ENCODE assay signal across 9 mouse cellular contexts in the genomic region with DNA sequence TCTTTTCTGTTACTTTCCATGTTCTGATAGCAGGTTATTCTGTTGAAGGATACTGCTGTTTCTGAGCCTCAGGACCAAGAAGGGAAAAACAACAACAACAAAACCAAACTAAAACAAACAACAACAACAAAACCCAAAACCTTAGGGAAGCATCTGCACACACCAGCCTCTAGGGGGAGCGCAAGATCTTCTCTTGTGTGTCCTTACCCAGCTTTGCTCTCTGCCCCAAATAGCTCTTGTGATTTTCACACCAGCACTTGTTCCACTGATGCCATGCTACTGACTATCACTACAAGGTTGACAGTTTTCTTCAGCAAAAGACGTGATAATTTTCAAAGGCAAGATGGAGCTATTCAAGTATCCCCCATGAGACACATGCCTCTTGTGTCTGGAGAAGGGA. TPM values are rescaled to one million over a fixed set of nuclear protein-coding genes. Genes with fewer than 3 reads are reported as not detected.
DNase-seq lines count a peak whose midpoint lies in the region; ATAC-seq and TF ChIP-seq lines count a peak whose summit lies in the region.
"Had no signal": no experiment of that assay in that cellular context is flagged by ENCODE, and none has a peak within 500 bp of the region (broad histone marks: within the 10 kb centered on the region; RNA-seq: fewer than 3 reads in every experiment).

No protein-coding gene starts in this region.

- H3K4me3 ChIP-seq in heart, adult 2 months: no peak overlapping the region
- H3K4me3 ChIP-seq in neural tube, embryonic 12.5 days: no peak overlapping the region
- H3K4me3 ChIP-seq: hindbrain, embryonic 15.5 days had no signal

- intact Hi-C loops in heart, adult 2 months (cut with DNase I): loop anchor here (10.0 kb wide), 1 partner anchor 1362 kb away; a partner anchor contains a TSS

- peak; percentile 66 for TF ChIP-seq CTCF in heart, adult 2 months (IDR thresholded peaks at IDR 0.05)

- 6% methylated on average over 2 of the region's 2 CpGs for WGBS in heart, adult 2 months
- WGBS in neural tube, embryonic 12.5 days: 17% methylated on average over 2 of the region's 2 CpGs

- no peak for TF ChIP-seq POLR2A in heart, adult 2 months (IDR thresholded peaks at IDR 0.05; ENCODE audit: insufficient read depth, low read depth, low read length)

- H3K27me3 ChIP-seq in heart, adult 2 months (ENCODE audit: control insufficient read depth, insufficient read depth, low read length): no peaks in the 10 kb centered on the region
- H3K27me3 ChIP-seq in neural tube, embryonic 12.5 days (replicated peaks): no peaks in the 10 kb centered on the region
- H3K27me3 ChIP-seq: hindbrain, embryonic 15.5 days had no signal

- H3K79me2 ChIP-seq in heart, adult 2 months (replicated peaks; ENCODE audit: control insufficient read depth, insufficient read depth, low read length): no peaks in the 10 kb centered on the region

- no peak for DNase-seq in heart, adult 2 months
- DNase-seq in heart, adult 8-10 months (ENCODE audit: low spot score): no peak
- DNase-seq in thymus, postnatal 4 days: peak; percentile 18
- no peak for DNase-seq in thymus, adult 18-20 months
- peak; percentile 40 for DNase-seq in embryo, embryonic 9.5 days (ENCODE audit: extremely low spot score)
- DNase-seq in kidney, postnatal 4 days: peak; percentile 50 to 57

- no peaks in the 10 kb centered on the region for H3K4me1 ChIP-seq in heart, adult 2 months (ENCODE audit: control insufficient read depth, insufficient read depth, low read length)
- H3K4me1 ChIP-seq in neural tube, embryonic 12.5 days: no peaks in the 10 kb centered on the region
- H3K4me1 ChIP-seq: hindbrain, embryonic 15.5 days had no signal

- no peak overlapping the region for H3K27ac ChIP-seq in heart, adult 2 months
- no peak overlapping the region for H3K27ac ChIP-seq in neural tube, embryonic 12.5 days
- H3K27ac ChIP-seq: hindbrain, embryonic 15.5 days had no signal

- H3K4me2 ChIP-seq in neural tube, embryonic 12.5 days (replicated peaks): no peak overlapping the region
- H3K4me2 ChIP-seq: hindbrain, embryonic 15.5 days had no signal

- TF ChIP-seq EP300 in heart, adult 2 months (IDR thresholded peaks at IDR 0.05; ENCODE audit: insufficient read depth, low read depth, low read length): no peak

- H3K9me3 ChIP-seq in neural tube, embryonic 12.5 days: no peaks in the 10 kb centered on the region
- H3K9me3 ChIP-seq: hindbrain, embryonic 15.5 days had no signal

- ATAC-seq in neural tube, embryonic 12.5 days (ENCODE audit: low FRiP score, low read depth): peak; percentile 70; the same call in 1 of the 2 replicates
- ATAC-seq in erythroid progenitor cell, adult 5-6 weeks (replicated peaks; ENCODE audit: low FRiP score, poor library complexity, severe bottlenecking): no peak

- no peaks in the 10 kb centered on the region for H3K36me3 ChIP-seq in heart, adult 2 months (ENCODE audit: control insufficient read depth, insufficient read depth, low read length)
- no peaks in the 10 kb centered on the region for H3K36me3 ChIP-seq in neural tube, embryonic 12.5 days
- H3K36me3 ChIP-seq: hindbrain, embryonic 15.5 days had no signal

- H3K9ac ChIP-seq in heart, adult 2 months (ENCODE audit: low read depth, low read length): no peak overlapping the region
- H3K9ac ChIP-seq in neural tube, embryonic 12.5 days: no peak overlapping the region
- H3K9ac ChIP-seq: hindbrain, embryonic 15.5 days had no signal

RNA-seq across cellular contexts. Expression of a gene that starts 59.8 kb away (rescaled TPM):
- total RNA-seq in heart, adult 2 months (2021): not detected
- polyA plus RNA-seq in heart, adult 2 months (2012; rRNA removed): 0.04 TPM in 1 of 2 replicates, not detected in the other
- total RNA-seq in heart, adult 8-10 months (2022): not detected
- polyA plus RNA-seq in neural tube, embryonic 12.5 days (2016; fragmentation: Nextera tagmentation; extraction: Ambion mirVana): 5.5 TPM in 2 replicates
- total RNA-seq in erythroid progenitor cell, adult 5-6 weeks (2015; ENCODE audit: low replicate concordance): not detected in 2 replicates
- not detected in 2 replicates for total RNA-seq in erythroid progenitor cell, adult 5-6 weeks (2017; ENCODE audit: low replicate concordance)

Comparison
In these comparisons a context has a peak if more than half of its experiments do, and no peak if none do; other contexts are left out.
1. DNase-seq: peak in thymus, postnatal 4 days (single experiment), embryo, embryonic 9.5 days (single experiment) and kidney, postnatal 4 days (2 of 2); none in heart, adult 2 months (0 of 2), heart, adult 8-10 months (single experiment) and thymus, adult 18-20 months (0 of 2).